Mouse (Mus musculus) midbrain, postnatal 0 days (tissue): ENCODE results near the gene Oasl2. TPM values are rescaled to one million over a fixed set of nuclear protein-coding genes. Genes with fewer than 3 reads are reported as not detected.

ENCODE experiments used
- ATAC-seq: fragments of 200-750 bp; cut with Nextera tagmentation; 2 replicates; pipeline ENCODE4 v1.8.0; 2017; ENCODE audit warnings: moderate number of reproducible peaks, mild to moderate bottlenecking, moderate TSS enrichment, moderate library complexity; ENCODE audit not compliant: low FRiP score
- DNase-seq: peaks from one replicate; pipeline ENCODE4 v3.0.0-alpha.2; 2015; ENCODE audit warnings: low spot score
- H3K27ac ChIP-seq: fragments of 300-500 bp; sonication (generic); 2 replicates; pipeline ENCODE4 v1.5.1; 2014; ENCODE audit warnings: low read depth, mild to moderate bottlenecking, low read length, mixed read lengths
- H3K27me3 ChIP-seq: fragments of 300-500 bp; sonication (generic); 2 replicates; pipeline ENCODE4 v1.6.1; 2014; ENCODE audit warnings: low read length, control low read depth, mixed read lengths; ENCODE audit not compliant: insufficient read depth
- H3K36me3 ChIP-seq: fragments of 300-500 bp; sonication (generic); 2 replicates; pipeline ENCODE4 v1.6.1; 2014; ENCODE audit warnings: low read length, control low read depth, mixed read lengths; ENCODE audit not compliant: insufficient read depth
- H3K4me1 ChIP-seq: fragments of 300-500 bp; sonication (generic); 2 replicates; pipeline ENCODE4 v1.6.1; 2014; ENCODE audit warnings: mild to moderate bottlenecking, control low read depth, antibody characterized with exemption, low read length, mixed read lengths; ENCODE audit not compliant: insufficient read depth
- H3K4me2 ChIP-seq: fragments of 300-500 bp; sonication (generic); 2 replicates; pipeline ENCODE4 v1.6.1; 2014; ENCODE audit warnings: low read depth, mild to moderate bottlenecking, low read length, mixed read lengths; ENCODE audit not compliant: poor library complexity, severe bottlenecking
- H3K4me3 ChIP-seq: fragments of 300-500 bp; sonication (generic); 2 replicates; pipeline ENCODE4 v1.5.1; 2014; ENCODE audit warnings: low read depth, mild to moderate bottlenecking, low read length, moderate library complexity
- H3K9ac ChIP-seq: fragments of 300-500 bp; sonication (generic); replicated peaks from 2 replicates; pipeline ENCODE4 v1.6.1; 2014; ENCODE audit warnings: mild to moderate bottlenecking, low read length, moderate library complexity, mixed read lengths; ENCODE audit not compliant: poor library complexity, severe bottlenecking
- H3K9me3 ChIP-seq: fragments of 300-500 bp; sonication (generic); 2 replicates; pipeline ENCODE4 v1.6.1; 2016; ENCODE audit warnings: low read length, control low read depth
- CTCF ChIP-seq: IDR thresholded peaks from 2 replicates; pipeline ENCODE4 v1.5.1; 2016; ENCODE audit warnings: antibody characterized with exemption, mild to moderate bottlenecking
- WGBS: fragments of 180-500 bp; shearing (Covaris S2); extraction: QIAGEN DNeasy Blood & Tissue Kit; methylation state at CpG from one replicate; pipeline ENCODE4 v1.1.7; 2014; 5-methylcytosine and 5-hydroxymethylcytosine counted together
- polyA plus RNA-seq: library from polyadenylated mRNA; unstranded; fragments of >200 nt; fragmentation: Nextera tagmentation; extraction: Ambion mirVana; gene quantifications from 2 replicates; pipeline ENCODE4 v1.2.1, GENCODE M21; 2015
- total RNA-seq: library from RNA; depleted of rRNA; stranded (reverse); fragments of >200 nt; gene quantifications from 2 replicates; pipeline ENCODE4 v1.2.3, GENCODE M21; 2014

Oasl2 gene
- total and polyA plus RNA-seq, 2 experiments from 2014 or later, result 1.8 to 3.9 TPM

DNA sequence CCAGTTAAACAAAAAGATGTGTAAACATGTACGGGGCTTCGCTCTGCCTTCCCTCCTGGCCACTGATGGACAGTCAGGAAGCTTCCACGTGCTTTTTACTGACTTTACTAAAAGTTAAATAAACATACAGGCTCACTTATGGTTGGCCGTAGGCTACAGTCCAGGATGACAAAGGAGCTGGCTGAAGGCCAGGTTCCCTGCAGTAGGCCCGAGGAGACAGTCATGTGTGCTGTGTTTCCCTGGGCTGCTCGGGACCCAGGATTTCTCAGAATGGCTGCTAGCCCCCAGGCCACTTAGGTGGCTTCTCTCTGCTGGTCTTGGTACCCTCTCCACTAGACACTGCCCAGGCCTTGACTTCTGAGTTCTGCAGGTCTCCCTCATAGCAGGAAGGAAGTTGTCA is 52.2 kb downstream of the Oasl2 start:
- DNase-seq (peak; percentile 51), ATAC-seq (no peak)
- Histone ChIP-seq H3K27me3 (no peaks in the 10 kb centered on the region), H3K36me3 (peaks cover 37% of the 10 kb centered on the region), H3K9ac (no peak overlapping the region), H3K9me3 (no peaks in the 10 kb centered on the region), H3K4me2 (no peak overlapping the region), H3K27ac (no peak overlapping the region), H3K4me1 (no peaks in the 10 kb centered on the region), H3K4me3 (no peak overlapping the region)
- TF ChIP-seq CTCF, result no peak
- 56% methylated on average over 6 of the region's 6 CpGs for WGBS

DNA sequence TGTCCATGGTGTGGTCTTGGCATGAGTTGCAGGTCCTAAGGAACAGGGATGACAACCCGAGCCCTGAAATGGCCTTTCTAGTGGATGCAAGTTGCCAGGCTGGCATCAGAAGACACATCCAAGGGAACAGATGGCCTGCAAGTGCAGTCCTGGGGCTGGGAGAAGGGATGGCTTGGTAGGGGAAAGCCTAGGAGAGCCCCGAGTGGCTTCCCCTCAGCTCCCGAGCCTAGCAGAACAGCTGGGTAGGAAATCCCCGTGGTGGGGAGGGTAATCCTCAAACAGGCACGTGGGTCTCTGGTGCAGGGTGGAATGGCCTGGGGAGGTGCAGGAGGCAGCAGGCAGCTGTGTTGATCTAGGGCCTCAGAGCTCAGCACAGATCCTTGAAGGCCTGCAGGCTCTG is 52.6 kb downstream of the Oasl2 start:
- DNase-seq (peak; percentile 53), ATAC-seq (no peak)
- H3K36me3 ChIP-seq, result peaks cover 37% of the 10 kb centered on the region
- WGBS, result 40% methylated on average over 5 of the region's 5 CpGs
- H3K4me3 ChIP-seq, result no peak overlapping the region
- no peak for TF ChIP-seq CTCF
- H3K4me1 ChIP-seq, result no peaks in the 10 kb centered on the region
- no peak overlapping the region for H3K9ac ChIP-seq
- H3K4me2 ChIP-seq, result no peak overlapping the region
- no peaks in the 10 kb centered on the region for H3K9me3 ChIP-seq
- H3K27ac ChIP-seq, result no peak overlapping the region
- H3K27me3 ChIP-seq, result no peaks in the 10 kb centered on the region

DNA sequence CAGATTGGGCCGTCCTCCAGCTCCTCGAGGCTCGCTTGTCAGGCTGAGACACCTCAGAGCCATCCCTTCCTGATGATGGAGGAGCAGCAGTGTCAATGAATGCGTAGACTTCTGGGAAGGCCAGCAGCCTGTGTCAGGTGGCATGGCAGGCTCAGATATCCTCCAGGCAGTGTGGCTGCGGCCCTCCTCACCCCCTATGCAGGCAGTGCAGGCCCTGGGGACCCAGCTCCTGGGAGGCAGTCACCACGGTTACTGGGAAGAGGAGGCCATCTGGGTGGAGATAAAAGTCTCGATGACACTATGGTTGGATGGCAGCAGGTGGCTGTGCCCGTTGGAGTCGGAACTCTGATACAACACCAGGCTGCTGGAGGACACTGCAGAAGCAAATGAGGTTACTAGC is 53.1 kb downstream of the Oasl2 start:
- Histone ChIP-seq H3K4me2 (no peak overlapping the region), H3K9ac (no peak overlapping the region), H3K27me3 (no peaks in the 10 kb centered on the region), H3K27ac (no peak overlapping the region), H3K36me3 (peaks cover 37% of the 10 kb centered on the region), H3K9me3 (no peaks in the 10 kb centered on the region), H3K4me1 (no peaks in the 10 kb centered on the region), H3K4me3 (no peak overlapping the region)
- DNase-seq (no peak), ATAC-seq (no peak)
- TF ChIP-seq CTCF, result no peak
- WGBS, result 72% methylated on average over 9 of the region's 9 CpGs

DNA sequence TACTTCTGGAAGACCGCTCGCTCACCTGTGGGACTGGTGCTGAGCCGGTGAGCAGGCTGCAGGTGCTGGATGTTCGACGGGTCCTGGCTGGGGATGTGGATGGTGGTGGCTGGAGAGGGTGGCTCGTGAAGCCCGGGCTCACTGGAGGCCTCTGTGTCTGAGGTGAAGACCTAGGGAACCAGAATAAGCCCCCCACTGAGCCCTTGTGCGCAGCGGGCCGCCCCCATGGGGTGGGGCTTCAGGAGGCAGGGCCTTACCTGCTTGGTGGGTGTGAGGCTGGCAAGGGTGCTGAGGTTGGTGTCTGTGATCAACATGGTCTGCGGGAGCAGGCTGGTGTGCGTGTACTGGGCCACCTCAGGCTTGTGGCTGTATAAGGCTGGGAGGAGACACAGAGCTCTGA is 53.9 kb downstream of the Oasl2 start:
- Histone ChIP-seq H3K27me3 (no peaks in the 10 kb centered on the region), H3K9ac (no peak overlapping the region), H3K27ac (no peak overlapping the region), H3K4me3 (no peak overlapping the region), H3K36me3 (peaks cover 35% of the 10 kb centered on the region), H3K4me1 (no peaks in the 10 kb centered on the region), H3K4me2 (no peak overlapping the region), H3K9me3 (no peaks in the 10 kb centered on the region)
- WGBS, result 53% methylated on average over 12 of the region's 12 CpGs
- no peak for TF ChIP-seq CTCF
- ATAC-seq (no peak), DNase-seq (no peak)

DNA sequence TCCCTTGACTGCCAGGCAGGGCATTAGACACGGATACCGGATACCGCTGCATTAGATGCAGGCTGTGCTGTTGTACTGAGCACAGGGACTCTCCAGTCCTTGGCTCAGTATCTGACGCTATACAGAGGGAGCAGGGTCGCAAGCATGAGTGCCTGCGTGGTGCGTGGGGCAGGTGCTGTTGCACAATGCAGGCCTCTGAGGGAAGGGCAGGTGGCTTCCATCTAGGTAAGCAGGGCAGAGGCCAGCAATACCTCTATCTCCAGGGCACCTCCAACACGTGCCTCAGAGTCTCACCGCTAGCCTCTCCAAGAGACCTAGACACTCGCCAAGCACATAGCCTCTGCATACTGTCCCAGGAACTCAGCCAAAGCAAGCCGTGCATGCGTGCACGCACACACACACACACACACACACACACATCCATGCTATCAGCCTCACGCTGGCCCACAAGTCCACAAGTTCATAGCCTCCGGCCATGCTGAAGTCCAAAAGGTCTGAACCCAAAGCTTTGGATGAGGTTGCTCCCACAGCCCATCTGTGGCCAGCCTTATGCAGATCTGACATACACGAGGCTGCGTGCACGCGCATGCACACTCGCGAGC is 54.6 kb downstream of the Oasl2 start:
- H3K36me3 ChIP-seq, result peaks cover 28% of the 10 kb centered on the region
- H3K9me3 ChIP-seq, result no peaks in the 10 kb centered on the region
- no peak overlapping the region for H3K9ac ChIP-seq
- H3K4me1 ChIP-seq, result no peaks in the 10 kb centered on the region
- H3K4me2 ChIP-seq, result no peak overlapping the region
- no peak overlapping the region for H3K27ac ChIP-seq
- no peak for TF ChIP-seq CTCF
- H3K4me3 ChIP-seq, result no peak overlapping the region
- 84% methylated on average over 21 of the region's 21 CpGs for WGBS
- H3K27me3 ChIP-seq, result no peaks in the 10 kb centered on the region
- no peak for ATAC-seq
- no peak for DNase-seq

DNA sequence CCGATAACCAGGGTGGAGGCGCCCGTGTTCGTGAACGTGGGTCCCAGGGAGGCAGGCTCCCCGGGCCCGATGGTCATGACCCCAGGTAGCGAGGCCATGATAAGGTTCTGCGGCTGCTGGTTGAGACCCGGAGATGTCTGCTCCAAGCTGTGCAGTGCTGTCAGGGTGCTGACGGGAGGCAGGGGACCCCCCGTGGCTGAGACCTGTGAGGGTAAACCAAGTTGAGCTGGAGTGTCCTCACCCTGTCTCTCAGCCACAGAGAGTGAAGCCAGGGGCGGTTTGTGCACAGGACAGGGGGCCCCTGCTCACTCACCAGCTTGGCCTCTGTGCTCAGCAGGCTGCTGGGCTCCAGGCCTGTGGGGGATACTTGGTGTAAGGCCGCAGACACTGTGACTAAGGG is 56.6 kb downstream of the Oasl2 start:
- Histone ChIP-seq H3K4me2 (no peak overlapping the region), H3K36me3 (peaks cover 8% of the 10 kb centered on the region), H3K4me3 (no peak overlapping the region), H3K9ac (no peak overlapping the region), H3K27ac (no peak overlapping the region), H3K27me3 (no peaks in the 10 kb centered on the region), H3K4me1 (no peaks in the 10 kb centered on the region), H3K9me3 (no peaks in the 10 kb centered on the region)
- 85% methylated on average over 14 of the region's 14 CpGs for WGBS
- ATAC-seq, result no peak
- no peak for DNase-seq
- no peak for TF ChIP-seq CTCF
